Mouse (Mus musculus): ENCODE measurements around the gene Mapk12. TPM values are rescaled to one million over a fixed set of nuclear protein-coding genes. Genes with fewer than 3 reads are reported as not detected.

Gene Mapk12
- polyA plus RNA-seq, 1 experiment from 2014 or later = 3.6 TPM

DNA sequence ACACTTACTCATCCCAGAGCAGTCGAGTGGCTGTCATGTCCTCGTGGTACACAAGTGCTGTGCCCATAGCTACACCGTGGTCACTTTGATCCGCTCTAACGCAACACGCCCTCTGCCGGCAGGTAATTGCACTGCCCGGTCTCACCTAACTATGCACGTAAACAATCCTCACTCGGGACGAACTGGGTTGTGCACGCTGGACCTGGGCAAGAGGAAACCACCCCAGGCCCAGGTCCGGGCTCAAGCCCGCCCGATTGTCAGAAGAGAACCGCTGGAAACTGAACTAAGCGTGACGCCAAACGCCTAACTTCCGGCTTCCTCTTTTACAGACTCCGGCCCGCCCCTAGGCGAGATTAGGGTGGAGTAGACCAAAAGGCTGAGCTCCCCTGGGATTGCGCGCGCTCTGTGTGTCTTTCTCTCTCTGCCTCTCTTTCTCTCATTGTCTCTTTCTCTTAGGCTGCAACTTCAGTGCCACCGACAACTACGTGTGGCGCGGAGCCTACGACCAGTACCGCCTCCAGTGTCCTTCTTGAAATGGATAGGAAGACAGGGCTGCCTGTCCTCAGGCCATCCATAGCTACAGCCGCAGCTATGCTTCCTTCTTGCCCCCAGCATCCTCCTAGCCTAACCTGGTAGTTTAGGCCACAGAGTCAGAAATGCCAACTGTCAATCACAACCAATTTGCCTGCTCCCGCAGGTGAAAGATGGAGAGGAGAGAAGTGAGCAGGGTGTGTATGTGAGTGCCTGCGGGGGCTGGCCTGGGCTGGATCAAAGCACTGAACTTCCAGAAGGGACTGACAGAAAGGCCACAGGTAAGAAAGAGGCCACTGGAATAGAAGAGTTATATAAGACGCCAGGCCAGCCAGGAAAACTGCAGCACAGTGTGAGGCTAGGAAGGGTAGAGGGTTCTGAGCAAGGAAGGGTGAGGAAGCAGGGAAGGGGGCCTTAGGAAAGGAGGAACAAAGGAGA, 11.8 kb downstream of the Mapk12 start, which contains the start of gene Hdac10:
TSS of gene Hdac10 (minus strand) at position 319 of the 969 bp plus-strand sequence.
- ATAC-seq = peak; percentile 92
- Histone ChIP-seq H3K36me3 (no peaks in the 10 kb centered on the region), H3K4me1 (replicated peaks) (peaks cover 22% of the 10 kb centered on the region), H3K9me3 (no peaks in the 10 kb centered on the region), H3K4me2 (replicated peaks) (peak within 1 kb of the TSS; percentile 91), H3K27ac (peak within 1 kb of the TSS; percentile 87), H3K27me3 (replicated peaks) (no peaks in the 10 kb centered on the region), H3K4me3 (replicated peaks) (peak within 1 kb of the TSS; percentile 65), H3K9ac (peak within 1 kb of the TSS; percentile 68)
- 2% methylated on average over 36 of the region's 36 CpGs for WGBS

DNA sequence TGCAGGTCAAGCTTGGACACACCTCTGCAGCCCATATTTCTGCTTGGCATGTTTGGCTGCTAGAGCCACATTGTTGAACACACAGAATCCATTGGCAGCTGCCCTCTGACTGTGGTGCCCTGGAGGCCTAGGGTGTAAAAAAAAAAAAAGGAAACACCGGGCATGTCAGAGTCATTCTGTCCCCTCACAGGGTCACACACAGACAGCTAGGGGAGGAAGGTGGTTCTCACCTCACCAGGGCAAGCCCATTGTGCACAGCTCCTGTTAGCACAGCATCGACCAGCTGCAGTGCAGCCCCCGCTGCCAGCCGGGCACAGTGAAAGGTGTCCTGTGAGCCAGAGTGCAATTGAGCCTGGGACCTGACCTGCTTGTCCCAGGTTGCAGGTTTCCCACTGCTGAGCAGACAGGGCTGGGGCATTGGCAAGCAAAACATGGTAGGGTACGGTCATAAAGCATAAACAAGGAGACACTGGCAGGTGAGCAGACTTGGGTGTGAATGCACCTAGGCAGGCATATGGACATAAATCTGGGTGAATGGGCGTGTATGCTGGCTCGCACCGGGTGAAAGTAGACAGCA, 13.1 kb downstream of the Mapk12 start:
- Histone ChIP-seq H3K27ac (no peak overlapping the region), H3K27me3 (replicated peaks) (no peaks in the 10 kb centered on the region), H3K4me3 (replicated peaks) (peak overlapping the region; percentile 65), H3K36me3 (no peaks in the 10 kb centered on the region), H3K4me1 (replicated peaks) (peaks cover 28% of the 10 kb centered on the region), H3K4me2 (replicated peaks) (peak overlapping the region; percentile 91), H3K9me3 (no peaks in the 10 kb centered on the region), H3K9ac (peak overlapping the region; percentile 68; the same call in 1 of the 2 replicates)
- 73% methylated on average over 8 of the region's 8 CpGs for WGBS
- no peak for ATAC-seq

DNA sequence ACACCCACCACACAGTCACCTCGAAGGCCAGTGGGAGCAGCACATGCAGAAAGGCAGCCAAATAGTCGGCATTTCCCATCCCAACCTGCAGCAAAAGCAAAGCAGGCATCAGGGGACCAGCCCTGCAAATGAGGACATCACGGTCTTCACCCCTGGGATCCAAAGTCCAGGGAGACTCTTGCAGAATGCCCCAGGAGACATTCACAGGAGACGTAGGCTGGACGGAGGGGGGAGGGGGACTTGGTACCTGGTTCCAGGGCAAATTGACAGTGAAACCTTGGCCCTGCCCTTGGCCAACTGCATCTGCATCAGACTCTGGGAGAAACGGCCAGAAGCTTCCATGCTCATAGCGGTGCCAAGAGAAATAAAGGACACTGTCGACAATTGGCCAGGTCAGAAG, 13.9 kb downstream of the Mapk12 start:
- Histone ChIP-seq H3K9me3 (no peaks in the 10 kb centered on the region), H3K36me3 (no peaks in the 10 kb centered on the region), H3K27ac (no peak overlapping the region), H3K9ac (no peak overlapping the region), H3K4me1 (replicated peaks) (peaks cover 36% of the 10 kb centered on the region), H3K4me2 (replicated peaks) (no peak overlapping the region), H3K27me3 (replicated peaks) (no peaks in the 10 kb centered on the region), H3K4me3 (replicated peaks) (no peak overlapping the region)
- ATAC-seq = no peak
- 89% methylated on average over 8 of the region's 8 CpGs for WGBS

DNA sequence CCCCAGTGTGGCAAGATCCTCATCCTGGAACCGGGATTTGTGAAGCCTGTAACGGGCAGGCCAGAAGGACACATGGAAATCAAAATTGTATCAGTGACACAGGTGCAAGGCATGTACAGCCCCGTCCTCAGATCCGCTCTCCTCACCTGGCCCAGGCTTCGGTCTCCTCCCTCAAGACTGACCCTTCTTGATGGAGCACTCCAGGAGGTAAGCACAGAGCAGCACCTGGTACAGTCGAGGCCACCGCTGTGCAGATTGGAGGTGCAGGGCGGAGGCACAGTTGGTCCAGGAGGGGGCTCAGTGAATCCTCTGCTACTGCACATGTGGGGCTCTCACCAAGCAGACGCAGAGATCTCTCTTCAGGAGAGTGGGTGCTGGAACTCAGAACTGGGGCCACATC, 15.2 kb downstream of the Mapk12 start:
- Histone ChIP-seq H3K36me3 (no peaks in the 10 kb centered on the region), H3K4me1 (replicated peaks) (peaks cover 38% of the 10 kb centered on the region)

DNA sequence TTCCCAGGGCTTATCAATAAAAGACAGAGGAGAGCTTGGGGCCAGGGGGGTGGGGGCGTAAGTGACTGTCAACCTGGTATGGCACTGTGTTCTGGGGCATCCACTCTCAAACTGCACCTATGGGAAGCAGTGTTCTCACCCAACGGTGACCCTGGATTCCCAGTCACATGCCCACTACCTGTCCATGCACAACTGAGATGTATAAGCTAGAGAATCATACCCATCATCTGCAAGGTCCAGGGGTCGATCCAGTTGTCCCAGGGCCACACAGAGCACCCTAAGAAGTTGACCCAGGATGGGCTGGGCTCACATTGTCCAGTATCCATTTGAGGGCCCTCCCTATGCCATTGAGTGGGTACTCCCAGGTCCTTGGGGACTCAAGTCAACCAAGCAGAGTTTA, 16.2 kb downstream of the Mapk12 start:
- no peaks in the 10 kb centered on the region for H3K27me3 ChIP-seq (replicated peaks)
- H3K36me3 ChIP-seq = 0 out of 2 replicates have a peak, but pooled peaks cover 3% of the 10 kb centered on the region
- 91% methylated on average over 3 of the region's 3 CpGs for WGBS
- no peak overlapping the region for H3K4me2 ChIP-seq (replicated peaks)
- H3K27ac ChIP-seq = no peak overlapping the region
- peaks cover 45% of the 10 kb centered on the region for H3K4me1 ChIP-seq (replicated peaks)
- H3K9me3 ChIP-seq = no peaks in the 10 kb centered on the region
- no peak overlapping the region for H3K9ac ChIP-seq
- ATAC-seq = no peak
- H3K4me3 ChIP-seq (replicated peaks) = no peak overlapping the region

More for the DNA sequence above, 15.2 kb downstream of the Mapk12 start:
- Histone ChIP-seq H3K27ac (no peak overlapping the region), H3K4me2 (replicated peaks) (no peak overlapping the region), H3K27me3 (replicated peaks) (no peaks in the 10 kb centered on the region), H3K9ac (no peak overlapping the region), H3K9me3 (no peaks in the 10 kb centered on the region), H3K4me3 (replicated peaks) (no peak overlapping the region)
- 92% methylated on average over 9 of the region's 9 CpGs for WGBS
- no peak for ATAC-seq

DNA sequence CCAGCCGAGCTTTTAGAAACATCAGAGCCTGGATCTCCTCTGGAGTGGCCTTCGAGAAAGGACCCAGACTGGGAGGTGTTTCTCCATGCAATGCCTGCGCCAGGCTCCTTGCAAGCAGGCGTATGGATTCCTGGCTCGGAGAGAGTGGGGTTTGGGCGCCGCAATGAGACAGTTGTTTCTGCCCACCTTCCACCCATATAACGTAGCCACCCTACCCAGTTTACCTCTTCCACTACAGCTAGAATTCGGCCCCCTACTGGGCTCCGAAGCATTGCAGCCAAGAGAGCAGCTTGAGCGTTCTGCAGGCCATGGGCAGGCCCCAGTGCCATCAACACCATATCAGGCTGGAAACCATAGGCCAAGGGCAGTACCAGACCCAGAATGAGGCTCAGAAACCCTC, 16.9 kb downstream of the Mapk12 start:
- peak overlapping the region; percentile 91 for H3K4me2 ChIP-seq (replicated peaks)
- H3K9ac ChIP-seq = peak overlapping the region; percentile 81
- WGBS = 31% methylated on average over 11 of the region's 11 CpGs
- peaks cover 41% of the 10 kb centered on the region for H3K4me1 ChIP-seq (replicated peaks)
- peak overlapping the region; percentile 74 for H3K27ac ChIP-seq
- peaks cover 6% of the 10 kb centered on the region; the same call in 1 of the 2 replicates for H3K36me3 ChIP-seq
- no peaks in the 10 kb centered on the region for H3K9me3 ChIP-seq
- ATAC-seq = no peak
- H3K4me3 ChIP-seq (replicated peaks) = peak overlapping the region; percentile 79
- H3K27me3 ChIP-seq (replicated peaks) = no peaks in the 10 kb centered on the region

DNA sequence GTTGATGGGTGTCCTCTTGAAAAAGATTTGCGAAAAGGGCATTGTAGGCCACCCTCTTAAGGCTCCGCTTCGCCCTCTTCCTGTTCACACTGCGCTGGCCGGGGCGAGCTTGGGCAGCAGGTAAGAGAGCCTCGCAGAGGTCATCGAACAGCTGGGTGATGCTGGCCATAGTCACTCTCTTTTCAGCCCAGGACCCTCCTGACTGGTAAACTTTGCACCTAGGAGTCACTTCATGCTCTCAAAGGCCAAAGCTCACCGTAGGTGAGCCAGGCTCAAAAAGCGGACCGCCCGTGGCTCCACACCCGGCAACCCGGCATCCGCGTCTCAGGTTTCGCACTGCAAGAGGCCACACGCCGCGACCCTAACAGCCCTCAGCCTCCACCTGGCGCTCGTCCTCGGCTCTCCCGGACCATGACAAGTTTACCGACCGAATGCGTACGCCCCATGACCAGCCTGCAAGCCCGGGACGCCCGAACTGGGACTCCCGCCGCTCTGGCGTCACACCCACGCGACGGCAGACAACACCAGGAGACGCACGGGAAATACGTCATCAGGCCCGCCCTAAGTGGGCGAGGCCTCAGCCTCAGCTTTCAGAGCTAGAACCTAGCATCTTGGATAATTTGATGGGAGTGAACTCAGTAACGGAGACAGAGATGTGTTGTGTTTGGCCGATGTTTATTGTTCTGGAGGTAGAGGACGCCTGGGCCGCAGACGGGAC, 17.7 kb downstream of the Mapk12 start, which contains the start of gene Tubgcp6:
TSS of gene Tubgcp6 (minus strand) at position 464 of the 718 bp plus-strand sequence.
- Histone ChIP-seq H3K36me3 (peaks cover 6% of the 10 kb centered on the region; the same call in 1 of the 2 replicates), H3K4me2 (replicated peaks) (peak within 1 kb of the TSS; percentile 91), H3K27ac (peak within 1 kb of the TSS; percentile 74), H3K9ac (peak within 1 kb of the TSS; percentile 81), H3K4me3 (replicated peaks) (peak within 1 kb of the TSS; percentile 79), H3K27me3 (replicated peaks) (no peaks in the 10 kb centered on the region), H3K4me1 (replicated peaks) (peaks cover 38% of the 10 kb centered on the region), H3K9me3 (no peaks in the 10 kb centered on the region)
- peak; percentile 91 for ATAC-seq
- WGBS = under 1% methylated on average over 47 of the region's 47 CpGs

DNA sequence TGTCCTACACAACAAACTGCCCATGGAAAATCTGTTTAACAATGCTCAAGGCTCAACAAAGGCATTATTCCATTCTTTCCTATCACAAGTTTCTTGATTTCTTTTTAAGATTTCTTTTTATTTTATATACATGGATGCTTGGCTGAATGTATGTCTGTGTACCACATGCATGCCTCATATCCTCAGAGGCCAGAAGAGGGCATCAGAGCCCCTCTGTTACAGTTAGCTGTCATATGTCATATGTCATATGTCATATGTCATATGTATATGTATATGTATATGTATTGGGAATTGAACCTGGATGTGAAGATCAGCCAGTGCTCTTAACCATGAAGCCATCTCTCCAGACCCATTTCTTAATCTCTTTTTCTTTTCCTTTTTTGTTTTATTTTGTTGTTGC, 22.5 kb downstream of the Mapk12 start:
- Histone ChIP-seq H3K9ac (no peak overlapping the region), H3K4me1 (replicated peaks) (peaks cover 17% of the 10 kb centered on the region), H3K36me3 (peaks cover 27% of the 10 kb centered on the region; the same call in 1 of the 2 replicates), H3K4me2 (replicated peaks) (no peak overlapping the region), H3K9me3 (no peaks in the 10 kb centered on the region), H3K27ac (no peak overlapping the region), H3K27me3 (replicated peaks) (no peaks in the 10 kb centered on the region), H3K4me3 (replicated peaks) (no peak overlapping the region)
- no peak for ATAC-seq

DNA sequence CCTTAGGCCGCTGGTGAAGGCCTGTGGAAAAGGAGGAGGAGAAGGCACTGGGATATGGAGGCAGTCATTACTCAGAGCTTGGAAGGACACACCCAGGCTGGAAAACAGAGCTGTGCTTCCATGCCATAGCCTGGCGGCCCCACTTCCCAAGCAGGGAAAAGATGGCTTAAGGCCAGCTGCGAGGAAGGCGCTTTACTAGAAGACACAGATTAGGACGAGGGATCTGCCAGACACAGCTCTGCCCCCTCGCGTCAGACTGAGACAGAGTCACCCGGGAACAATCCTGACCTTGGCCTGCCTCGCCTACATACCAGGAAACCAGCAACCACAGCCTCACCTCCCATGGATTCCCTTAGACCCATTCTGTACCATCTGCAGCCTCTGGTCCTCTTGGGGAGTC, 30.4 kb downstream of the Mapk12 start:
- H3K4me1 ChIP-seq (replicated peaks) = no peaks in the 10 kb centered on the region
- no peak overlapping the region for H3K4me2 ChIP-seq (replicated peaks)
- H3K4me3 ChIP-seq (replicated peaks) = no peak overlapping the region
- no peaks in the 10 kb centered on the region for H3K27me3 ChIP-seq (replicated peaks)
- no peak overlapping the region for H3K27ac ChIP-seq
- H3K9ac ChIP-seq = no peak overlapping the region
- no peaks in the 10 kb centered on the region for H3K9me3 ChIP-seq
- H3K36me3 ChIP-seq = peaks cover 28% of the 10 kb centered on the region
- ATAC-seq = no peak
- WGBS = 74% methylated on average over 9 of the region's 9 CpGs

DNA sequence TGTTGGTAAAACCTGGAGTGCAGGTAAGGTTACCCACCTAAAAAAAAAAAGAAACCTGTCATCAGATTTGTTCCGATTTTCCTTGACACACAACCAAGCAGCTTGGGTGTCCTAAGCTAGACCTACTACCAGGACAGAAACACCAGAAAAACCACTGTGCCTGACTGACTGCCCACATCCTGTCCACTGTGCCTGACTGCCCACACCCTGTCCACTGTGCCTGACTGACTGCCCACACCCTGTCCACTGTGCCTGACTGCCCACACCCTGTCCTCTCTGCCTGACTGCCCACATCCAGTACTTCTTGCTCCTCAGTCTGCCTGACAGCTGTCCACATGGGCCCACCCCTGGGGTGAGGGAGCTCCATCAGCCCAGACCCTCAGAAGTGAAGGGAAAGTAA, 33.5 kb downstream of the Mapk12 start:
- Histone ChIP-seq H3K4me2 (replicated peaks) (no peak overlapping the region), H3K36me3 (peaks cover 41% of the 10 kb centered on the region), H3K27ac (no peak overlapping the region), H3K4me3 (replicated peaks) (no peak overlapping the region), H3K27me3 (replicated peaks) (no peaks in the 10 kb centered on the region), H3K4me1 (replicated peaks) (no peaks in the 10 kb centered on the region), H3K9me3 (no peaks in the 10 kb centered on the region), H3K9ac (no peak overlapping the region)
- ATAC-seq = no peak
- 91% methylated on average over 1 of the region's 1 CpGs for WGBS

DNA sequence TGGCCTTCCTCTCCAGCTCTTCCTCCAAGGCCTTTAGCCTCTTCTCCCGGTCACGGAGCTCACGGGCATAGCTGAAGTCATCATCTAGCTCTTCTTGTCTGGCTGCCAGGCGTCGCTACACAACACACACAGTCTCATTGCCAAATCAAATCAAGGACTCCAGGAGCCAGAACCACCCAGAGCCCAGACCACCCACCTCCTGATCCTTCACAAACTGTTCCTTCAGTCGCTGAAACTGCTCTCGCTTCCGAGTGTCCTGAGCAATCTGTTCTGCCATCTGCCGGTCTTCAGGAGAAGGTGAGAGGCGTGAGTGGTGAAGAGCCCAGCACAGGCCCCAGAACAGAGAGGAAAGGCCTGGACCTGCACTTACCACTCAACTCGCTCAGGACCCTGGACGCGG, 34.4 kb downstream of the Mapk12 start:
- Histone ChIP-seq H3K9ac (no peak overlapping the region), H3K27ac (no peak overlapping the region), H3K4me2 (replicated peaks) (no peak overlapping the region), H3K36me3 (peaks cover 47% of the 10 kb centered on the region), H3K4me3 (replicated peaks) (no peak overlapping the region), H3K9me3 (no peaks in the 10 kb centered on the region), H3K27me3 (replicated peaks) (no peaks in the 10 kb centered on the region), H3K4me1 (replicated peaks) (no peaks in the 10 kb centered on the region)
- WGBS = 92% methylated on average over 13 of the region's 13 CpGs
- ATAC-seq = no peak

DNA sequence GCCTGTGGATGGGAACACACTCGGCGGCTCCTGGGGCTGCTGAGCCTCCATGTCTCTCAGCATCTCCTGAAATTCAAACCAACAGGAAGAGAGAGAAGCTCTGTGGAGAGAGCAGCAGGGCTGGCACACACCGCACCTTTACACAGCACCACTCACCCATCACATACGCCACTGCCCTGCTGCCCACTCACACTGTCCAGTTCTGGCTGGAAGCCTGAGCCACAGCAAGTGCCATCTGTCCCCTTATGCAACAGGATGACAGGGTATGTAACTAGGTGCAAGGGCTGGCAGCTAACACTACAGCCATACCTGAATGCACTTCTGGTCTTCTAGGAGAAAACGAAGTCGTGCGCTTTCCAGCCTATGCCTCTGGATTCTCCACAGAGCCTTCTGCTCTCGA, 36.1 kb downstream of the Mapk12 start:
- H3K4me1 ChIP-seq (replicated peaks) = no peaks in the 10 kb centered on the region
- peaks cover 61% of the 10 kb centered on the region for H3K36me3 ChIP-seq
- H3K4me3 ChIP-seq (replicated peaks) = no peak overlapping the region
- H3K27ac ChIP-seq = no peak overlapping the region
- 92% methylated on average over 8 of the region's 8 CpGs for WGBS
- no peak overlapping the region for H3K4me2 ChIP-seq (replicated peaks)
- no peaks in the 10 kb centered on the region for H3K27me3 ChIP-seq (replicated peaks)
- no peak for ATAC-seq
- H3K9me3 ChIP-seq = no peaks in the 10 kb centered on the region
- no peak overlapping the region for H3K9ac ChIP-seq

All from intestine, embryonic 15.5 days (tissue).